Mouse (Mus musculus) heart, embryonic 12.5 days (tissue): ENCODE results near the gene Gm10521. TPM values are rescaled to one million over a fixed set of nuclear protein-coding genes. Genes with fewer than 3 reads are reported as not detected.
A peak's percentile ranks its signal among the peaks of the same experiment; 100 is the strongest.
"Not testable (repeated sequence)": the region's sequence is repeated elsewhere in the genome, so short reads cannot be mapped to it uniquely, and the experiment has no call there.

Source experiments
- ATAC-seq: fragments of 200-750 bp; cut with Nextera tagmentation; 2 replicates; pipeline ENCODE4 v1.8.0; 2017; ENCODE audit warnings: moderate TSS enrichment, moderate library complexity; ENCODE audit not compliant: insufficient number of reproducible peaks, low FRiP score
- H3K27ac ChIP-seq: fragments of 300-500 bp; sonication (generic); 2 replicates; pipeline ENCODE4 v1.5.1; 2016; ENCODE audit warnings: mild to moderate bottlenecking, moderate library complexity; ENCODE audit not compliant: poor library complexity, severe bottlenecking
- H3K27me3 ChIP-seq: fragments of 300-500 bp; sonication (generic); replicated peaks from 2 replicates; pipeline ENCODE4 v1.6.1; 2016; ENCODE audit warnings: mild to moderate bottlenecking, moderate library complexity
- H3K36me3 ChIP-seq: fragments of 300-500 bp; sonication (generic); 2 replicates; pipeline ENCODE4 v1.6.1; 2016; ENCODE audit warnings: mild to moderate bottlenecking, moderate library complexity
- H3K4me1 ChIP-seq: fragments of 300-500 bp; sonication (generic); replicated peaks from 2 replicates; pipeline ENCODE4 v1.6.1; 2016; ENCODE audit warnings: mild to moderate bottlenecking
- H3K4me2 ChIP-seq: fragments of 300-500 bp; sonication (generic); 2 replicates; pipeline ENCODE4 v1.6.1; 2016; ENCODE audit warnings: mild to moderate bottlenecking, moderate library complexity
- H3K4me3 ChIP-seq: fragments of 300-500 bp; sonication (generic); 2 replicates; pipeline ENCODE4 v1.5.1; 2016; ENCODE audit warnings: mild to moderate bottlenecking
- H3K9ac ChIP-seq: fragments of 300-500 bp; sonication (generic); 2 replicates; pipeline ENCODE4 v1.6.1; 2016; ENCODE audit warnings: mild to moderate bottlenecking, moderate library complexity
- H3K9me3 ChIP-seq: fragments of 300-500 bp; sonication (generic); replicated peaks from 2 replicates; pipeline ENCODE4 v1.6.1; 2016; ENCODE audit warnings: mild to moderate bottlenecking, moderate library complexity
- WGBS: fragments of 180-500 bp; shearing (Covaris S2); methylation state at CpG from one replicate; pipeline ENCODE4 v1.1.7; 2016; 5-methylcytosine and 5-hydroxymethylcytosine counted together
- polyA plus RNA-seq: library from polyadenylated mRNA; unstranded; fragments of >200 nt; fragmentation: Nextera tagmentation; extraction: Ambion mirVana; gene quantifications from 2 replicates; pipeline ENCODE4 v1.2.1, GENCODE M21; 2016

Gene Gm10521
- not detected in 2 replicates for polyA plus RNA-seq

DNA sequence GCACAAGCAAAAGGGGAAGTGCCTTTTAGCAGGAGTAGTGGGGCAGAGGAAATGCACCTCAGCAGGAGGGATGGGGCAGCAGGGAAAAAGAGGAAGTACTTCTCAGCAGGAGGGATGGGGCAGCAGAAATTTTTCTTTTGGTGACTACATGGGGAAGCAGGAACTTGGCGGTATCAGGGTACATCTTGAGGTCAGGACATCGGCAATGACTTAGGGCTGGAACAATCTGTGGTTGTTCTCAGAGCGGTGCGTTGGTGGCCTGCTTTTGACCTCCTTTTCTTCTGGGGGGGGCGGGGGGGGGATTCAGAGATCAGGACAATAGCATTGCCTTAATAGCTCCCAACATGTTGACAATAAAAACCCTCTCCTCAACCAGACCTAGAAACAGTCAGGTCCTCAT lies at the start of gene Gm10521:
TSS of gene Gm10521 (plus strand) at position 301 of the 400 bp plus-strand sequence.
- H3K27me3 ChIP-seq, H3K9me3 ChIP-seq, H3K27ac ChIP-seq, ATAC-seq, H3K4me1 ChIP-seq, H3K4me3 ChIP-seq, H3K36me3 ChIP-seq, H3K4me2 ChIP-seq, H3K9ac ChIP-seq: not testable (repeated sequence)
- 77% methylated on average over 5 of the region's 5 CpGs for WGBS

DNA sequence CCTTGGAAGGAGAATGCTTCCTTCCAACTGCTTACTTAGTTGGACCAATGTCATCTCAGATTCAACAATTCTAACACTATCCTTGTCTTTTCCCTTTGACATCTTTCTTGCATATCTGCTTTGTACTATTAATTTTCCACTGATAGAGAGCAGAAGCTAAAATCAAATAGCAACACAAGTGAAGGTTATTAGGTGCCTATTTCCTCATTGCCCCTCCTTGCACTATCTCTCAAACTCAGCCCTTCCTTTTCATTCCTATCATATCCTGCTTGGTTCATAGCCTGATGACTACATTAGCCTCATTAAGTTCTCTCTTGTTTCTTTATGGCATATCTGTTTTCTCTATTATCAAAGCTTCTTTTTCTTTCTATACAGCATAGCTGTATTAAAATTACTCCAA lies 47.3 kb upstream of the Gm10521 start:
- Histone ChIP-seq H3K27me3 (no peaks in the 10 kb centered on the region), H3K4me3 (no peak overlapping the region), H3K27ac (no peak overlapping the region), H3K36me3 (no peaks in the 10 kb centered on the region), H3K9ac (no peak overlapping the region), H3K9me3 (no peaks in the 10 kb centered on the region), H3K4me1 (no peaks in the 10 kb centered on the region), H3K4me2 (no peak overlapping the region)
- ATAC-seq = no peak

GRCm38 (mm10) chr1:171848757-171849156 lies 46.7 kb upstream of the Gm10521 start:
- no peak for ATAC-seq
- Histone ChIP-seq H3K4me2 (no peak overlapping the region), H3K9me3 (no peaks in the 10 kb centered on the region), H3K36me3 (no peaks in the 10 kb centered on the region), H3K4me3 (no peak overlapping the region), H3K27ac (no peak overlapping the region), H3K9ac (no peak overlapping the region), H3K4me1 (no peaks in the 10 kb centered on the region), H3K27me3 (no peaks in the 10 kb centered on the region)
- 77% methylated on average over 4 of the region's 4 CpGs for WGBS

DNA sequence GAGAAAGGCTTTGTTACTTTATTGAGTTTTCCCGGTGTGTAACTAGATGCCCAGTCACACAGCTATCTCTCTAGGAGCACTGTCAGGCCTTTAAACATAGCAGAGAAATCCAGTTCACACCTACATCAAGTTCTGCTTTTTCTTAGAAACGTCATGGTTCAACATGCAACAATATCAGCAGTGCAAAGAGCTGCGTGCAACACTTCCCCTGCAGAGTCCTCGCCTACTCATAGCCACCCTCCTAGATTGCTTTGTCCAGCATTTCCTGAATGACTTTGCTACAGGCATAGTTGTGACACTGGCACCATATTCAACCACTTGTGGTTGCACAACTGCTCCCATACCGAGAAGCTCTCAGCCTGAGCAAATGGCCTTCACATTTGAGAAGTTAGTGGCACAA lies 46.0 kb upstream of the Gm10521 start:
- 76% methylated on average over 5 of the region's 5 CpGs for WGBS
- H3K4me1 ChIP-seq = no peaks in the 10 kb centered on the region
- no peaks in the 10 kb centered on the region for H3K36me3 ChIP-seq
- H3K9me3 ChIP-seq = no peaks in the 10 kb centered on the region
- H3K4me3 ChIP-seq = no peak overlapping the region
- H3K4me2 ChIP-seq = no peak overlapping the region
- ATAC-seq = no peak
- H3K27ac ChIP-seq = no peak overlapping the region
- no peak overlapping the region for H3K9ac ChIP-seq
- H3K27me3 ChIP-seq = no peaks in the 10 kb centered on the region

- H3K4me1 ChIP-seq = no peaks in the 10 kb centered on the region
- no peak overlapping the region for H3K4me2 ChIP-seq
- H3K27ac ChIP-seq = no peak overlapping the region
- no peaks in the 10 kb centered on the region for H3K27me3 ChIP-seq
- no peak overlapping the region for H3K4me3 ChIP-seq
- ATAC-seq = no peak
- peaks cover 6% of the 10 kb centered on the region; the same call in 1 of the 2 replicates for H3K9me3 ChIP-seq
- H3K36me3 ChIP-seq = no peaks in the 10 kb centered on the region
- 66% methylated on average over 4 of the region's 4 CpGs for WGBS
- H3K9ac ChIP-seq = no peak overlapping the region
Measured at GRCm38 (mm10) chr1:171865467-171865866, 30.0 kb upstream of the Gm10521 start.

DNA sequence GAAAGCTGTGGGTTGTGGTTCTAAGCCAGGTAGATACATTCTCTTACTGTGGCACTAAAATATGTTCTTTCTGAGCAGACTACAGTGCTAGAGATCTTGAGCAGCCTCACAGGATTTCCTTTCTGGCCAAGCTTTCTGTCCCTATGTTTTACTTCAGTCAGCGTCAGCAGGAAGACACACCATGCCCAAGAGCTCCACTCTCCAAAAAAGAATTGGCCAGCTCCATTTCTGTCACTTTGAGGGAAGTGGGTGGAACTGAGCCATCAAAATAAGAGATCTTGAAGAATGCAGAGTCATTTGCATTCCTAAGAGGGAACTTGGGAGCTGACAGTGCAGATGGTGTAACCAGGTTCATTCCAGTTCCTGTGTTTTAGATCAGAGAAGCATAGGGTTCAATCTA lies 8.5 kb upstream of the Gm10521 start:
- Histone ChIP-seq H3K9me3 (no peaks in the 10 kb centered on the region; the same call in 1 of the 2 replicates), H3K9ac (no peak overlapping the region), H3K36me3 (no peaks in the 10 kb centered on the region), H3K27me3 (no peaks in the 10 kb centered on the region), H3K4me2 (no peak overlapping the region), H3K4me3 (no peak overlapping the region), H3K4me1 (no peaks in the 10 kb centered on the region), H3K27ac (no peak overlapping the region)
- ATAC-seq = no peak
- 73% methylated on average over 1 of the region's 1 CpGs for WGBS

DNA sequence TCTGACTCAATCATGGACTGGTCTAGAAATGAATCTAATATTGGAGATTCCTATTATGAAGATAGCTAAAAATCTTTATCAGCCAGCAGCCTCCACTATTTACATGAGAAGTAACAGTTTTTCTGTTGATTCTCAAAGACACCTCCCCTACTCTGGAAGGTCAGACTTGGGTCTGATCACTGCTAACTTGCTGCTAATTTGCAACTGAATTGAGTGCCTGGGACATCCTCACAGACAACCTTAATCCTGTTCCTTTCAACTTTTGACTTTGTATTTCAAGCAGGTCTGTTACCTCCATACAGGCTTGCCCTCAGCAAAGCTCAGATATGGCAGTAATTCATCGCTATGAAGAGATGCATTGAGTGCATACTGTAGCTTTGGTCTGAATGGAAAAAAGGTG lies 8.5 kb downstream of the Gm10521 start:
- no peak for ATAC-seq
- no peak overlapping the region for H3K4me2 ChIP-seq
- no peaks in the 10 kb centered on the region for H3K4me1 ChIP-seq
- H3K27ac ChIP-seq = no peak overlapping the region
- H3K9ac ChIP-seq = no peak overlapping the region
- 69% methylated on average over 1 of the region's 1 CpGs for WGBS
- H3K4me3 ChIP-seq = no peak overlapping the region
- no peaks in the 10 kb centered on the region for H3K36me3 ChIP-seq
- no peaks in the 10 kb centered on the region for H3K27me3 ChIP-seq
- peaks cover 10% of the 10 kb centered on the region for H3K9me3 ChIP-seq

- no peaks in the 10 kb centered on the region for H3K27me3 ChIP-seq
- ATAC-seq = no peak
- H3K9ac ChIP-seq = no peak overlapping the region
- 75% methylated on average over 13 of the region's 13 CpGs for WGBS
- peaks cover 17% of the 10 kb centered on the region for H3K9me3 ChIP-seq
- H3K4me2 ChIP-seq = no peak overlapping the region
- H3K36me3 ChIP-seq = no peaks in the 10 kb centered on the region
- H3K4me3 ChIP-seq = no peak overlapping the region
- H3K27ac ChIP-seq = no peak overlapping the region
- H3K4me1 ChIP-seq = 0 out of 2 replicates have a peak, but pooled peaks cover 6% of the 10 kb centered on the region
Measured at GRCm38 (mm10) chr1:171915638-171916458, 20.4 kb downstream of the Gm10521 start.

DNA sequence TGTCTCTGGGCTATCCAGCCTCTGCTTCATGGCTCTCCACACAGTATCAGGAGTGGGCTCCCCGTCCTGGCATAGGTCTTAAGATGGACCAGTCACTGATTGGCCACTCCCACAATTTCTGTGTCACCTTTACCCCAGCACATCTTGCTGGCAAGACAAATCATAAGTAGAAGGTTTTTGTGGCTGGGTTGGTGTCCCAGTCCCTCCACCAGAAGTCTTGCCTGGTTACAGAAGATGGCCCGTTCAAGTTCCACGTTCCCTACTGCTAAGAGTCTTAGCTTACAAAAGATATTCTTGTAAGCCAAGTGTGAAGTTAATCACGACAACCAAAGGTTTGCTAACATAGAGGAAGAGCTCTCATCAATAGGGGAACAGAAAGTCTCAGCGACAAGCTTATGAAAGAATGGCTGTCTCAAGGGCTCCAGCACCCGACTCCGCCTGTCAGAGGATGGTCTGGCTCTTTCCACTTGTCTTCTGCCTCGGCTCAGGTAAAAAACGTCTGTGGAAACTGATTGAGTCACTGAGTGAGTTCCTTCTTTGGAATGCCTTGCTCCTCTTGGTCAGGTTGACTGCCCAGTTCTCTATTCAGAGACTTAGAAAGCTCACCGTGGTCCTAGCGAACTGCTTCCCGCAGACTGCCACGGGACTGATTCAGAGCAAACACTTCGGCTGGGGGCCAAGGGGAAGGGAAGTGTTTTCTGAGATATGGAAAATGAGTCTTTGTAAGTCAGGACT lies 22.0 kb downstream of the Gm10521 start, which contains the start of gene Slamf6:
TSS of gene Slamf6 (plus strand) at position 211 of the 735 bp plus-strand sequence.
- Histone ChIP-seq H3K9ac (no peak within 1 kb of the TSS), H3K9me3 (0 out of 2 replicates have a peak, but pooled peaks cover 5% of the 10 kb centered on the region), H3K27ac (no peak within 1 kb of the TSS), H3K4me3 (peak within 1 kb of the TSS; percentile 28), H3K36me3 (no peaks in the 10 kb centered on the region), H3K4me1 (0 out of 2 replicates have a peak, but pooled peaks cover 6% of the 10 kb centered on the region), H3K4me2 (peak within 1 kb of the TSS; percentile 58), H3K27me3 (no peaks in the 10 kb centered on the region)
- ATAC-seq = no peak
- 55% methylated on average over 14 of the region's 14 CpGs for WGBS

GRCm38 (mm10) chr1:171918136-171918920 lies 22.9 kb downstream of the Gm10521 start:
- peak overlapping the region; percentile 58 for H3K4me2 ChIP-seq
- 60% methylated on average over 12 of the region's 12 CpGs for WGBS
- no peaks in the 10 kb centered on the region for H3K36me3 ChIP-seq
- no peak for ATAC-seq
- H3K27me3 ChIP-seq = no peaks in the 10 kb centered on the region
- H3K4me1 ChIP-seq = 0 out of 2 replicates have a peak, but pooled peaks cover 6% of the 10 kb centered on the region
- no peaks in the 10 kb centered on the region for H3K9me3 ChIP-seq
- H3K4me3 ChIP-seq = peak overlapping the region; percentile 28
- no peak overlapping the region for H3K9ac ChIP-seq
- H3K27ac ChIP-seq = no peak overlapping the region

- 88% methylated on average over 5 of the region's 5 CpGs for WGBS
- Histone ChIP-seq H3K4me3 (no peak overlapping the region), H3K9me3 (no peaks in the 10 kb centered on the region), H3K36me3 (no peaks in the 10 kb centered on the region), H3K4me2 (no peak overlapping the region), H3K27me3 (no peaks in the 10 kb centered on the region), H3K27ac (no peak overlapping the region), H3K9ac (no peak overlapping the region), H3K4me1 (0 out of 2 replicates have a peak, but pooled peaks cover 6% of the 10 kb centered on the region)
- ATAC-seq = no peak
Measured at GRCm38 (mm10) chr1:171919193-171919592, 23.7 kb downstream of the Gm10521 start.
